Mouse (Mus musculus): ENCODE measurements at regions not wholly inside any gene's neighbourhood (a gene's known extent, or its start where the extent isn't known, plus 50 kb on each side); places are given as distances from the start of the nearest gene placed in this dataset.

DNA sequence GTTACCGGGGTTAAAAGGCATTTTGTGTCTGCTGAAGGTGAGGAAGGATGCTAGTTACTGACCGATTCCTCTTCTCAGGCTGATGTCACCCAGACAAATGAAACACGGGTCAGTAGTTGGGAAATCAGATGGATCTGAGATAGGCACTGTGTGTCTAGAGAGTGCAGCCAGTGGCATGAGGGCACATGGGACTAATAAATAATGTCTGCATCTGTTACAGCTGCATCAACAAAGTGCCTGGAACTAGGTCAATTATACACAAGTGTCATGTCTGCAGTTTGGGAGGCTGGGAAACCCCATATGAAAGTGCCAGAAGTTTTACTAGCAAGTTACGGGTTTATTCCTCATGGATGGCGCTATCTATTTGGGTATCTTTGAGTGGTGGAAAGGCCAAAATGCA is 68.8 kb downstream of the Cxcl12 start:
- no peak for ATAC-seq (replicated peaks; ENCODE audit: poor library complexity)

DNA sequence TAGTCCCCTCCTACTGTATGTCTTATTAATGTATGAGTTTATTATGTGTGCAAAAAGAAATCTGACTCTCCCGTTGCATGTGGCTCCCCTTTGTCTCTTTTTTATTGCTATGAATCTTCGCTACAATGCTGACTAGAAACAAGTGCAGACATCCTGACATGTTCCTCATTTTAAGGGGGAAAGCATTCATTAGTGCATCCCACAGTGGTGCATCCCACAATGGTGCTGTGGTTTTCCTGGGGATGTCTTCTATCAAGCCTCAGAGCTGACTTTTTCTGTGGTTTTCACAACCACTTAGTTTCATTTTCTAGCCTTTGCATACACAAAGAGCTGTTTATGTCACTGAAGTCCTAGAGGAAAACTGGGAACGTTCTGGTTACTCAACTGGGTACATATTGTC is 72.9 kb downstream of the Cxcl12 start:
- ATAC-seq (replicated peaks; ENCODE audit: poor library complexity) = peak; percentile 87

DNA sequence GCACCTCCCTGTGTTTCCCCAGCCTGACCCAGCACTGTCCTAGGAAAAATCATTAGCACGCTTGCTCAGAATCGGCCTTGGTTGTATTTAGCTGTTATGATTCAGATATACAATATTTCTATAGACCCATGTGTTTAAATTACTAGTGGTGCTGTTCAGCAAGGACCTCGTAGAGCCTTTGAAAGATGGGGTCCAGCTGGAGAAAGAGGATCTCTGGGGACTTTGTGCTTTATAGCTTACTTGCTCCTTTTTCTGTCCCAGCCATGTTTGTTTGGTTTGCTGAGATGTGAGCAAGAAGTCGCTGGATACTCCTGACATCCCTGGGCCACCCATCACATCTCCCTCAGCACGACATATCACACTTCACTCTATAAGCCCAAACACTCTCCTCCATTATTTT is 77.1 kb downstream of the Cxcl12 start:
- ATAC-seq (replicated peaks; ENCODE audit: poor library complexity) = no peak

DNA sequence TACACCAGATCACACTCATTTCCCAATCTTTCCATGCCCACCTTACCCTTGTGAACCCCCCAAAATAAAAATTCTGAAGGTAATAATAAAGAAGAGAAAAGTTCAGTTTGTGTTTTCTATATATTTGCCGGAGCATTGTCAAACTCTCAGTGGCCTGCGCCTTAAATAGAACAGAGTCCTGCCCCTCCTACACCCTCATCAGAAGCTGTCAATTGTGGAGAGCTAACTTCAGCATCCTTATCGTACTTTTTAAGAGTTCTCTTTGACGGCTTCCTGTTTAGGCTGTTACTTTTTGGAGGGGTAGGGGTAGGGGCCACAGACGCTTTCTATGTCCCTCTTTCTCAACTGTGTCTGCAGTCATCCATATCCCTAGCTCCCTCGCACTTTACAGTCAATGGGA is 77.5 kb downstream of the Cxcl12 start:
- no peak for ATAC-seq (replicated peaks; ENCODE audit: poor library complexity)

DNA sequence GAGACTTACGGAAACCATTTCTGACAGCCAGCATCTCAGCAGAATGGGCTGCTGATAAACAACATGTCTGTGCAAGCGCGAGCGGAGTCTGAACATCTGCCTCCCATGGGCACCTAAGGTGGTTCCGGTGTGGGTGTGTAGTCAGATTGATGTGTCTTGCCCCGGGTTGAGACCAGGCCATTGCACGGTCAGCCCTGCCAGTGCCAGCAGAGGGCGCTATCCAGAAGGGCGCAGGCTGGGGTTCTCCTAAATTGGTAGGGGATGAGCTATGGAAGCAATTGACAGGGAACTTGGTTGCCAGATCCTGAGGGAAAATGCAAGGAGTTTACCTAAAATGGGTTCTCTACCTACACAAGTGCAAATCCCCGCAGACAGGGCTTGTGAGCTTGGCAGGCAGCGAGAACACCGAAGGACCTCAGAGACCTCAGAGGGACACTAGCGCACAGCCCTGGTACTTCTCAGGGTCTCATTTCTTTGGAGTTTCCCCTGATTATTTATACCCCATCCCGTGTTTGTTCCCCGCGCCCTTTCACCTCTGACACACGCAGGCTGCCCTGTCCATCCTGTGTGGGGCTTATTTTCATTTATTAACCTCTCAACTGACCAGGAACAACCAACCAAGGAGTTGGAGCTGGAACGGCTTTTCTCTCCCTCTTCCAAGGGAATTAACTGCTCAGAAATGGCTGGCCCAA is 81.0 kb downstream of the Cxcl12 start:
- peak; percentile 71 for ATAC-seq (replicated peaks; ENCODE audit: poor library complexity)

DNA sequence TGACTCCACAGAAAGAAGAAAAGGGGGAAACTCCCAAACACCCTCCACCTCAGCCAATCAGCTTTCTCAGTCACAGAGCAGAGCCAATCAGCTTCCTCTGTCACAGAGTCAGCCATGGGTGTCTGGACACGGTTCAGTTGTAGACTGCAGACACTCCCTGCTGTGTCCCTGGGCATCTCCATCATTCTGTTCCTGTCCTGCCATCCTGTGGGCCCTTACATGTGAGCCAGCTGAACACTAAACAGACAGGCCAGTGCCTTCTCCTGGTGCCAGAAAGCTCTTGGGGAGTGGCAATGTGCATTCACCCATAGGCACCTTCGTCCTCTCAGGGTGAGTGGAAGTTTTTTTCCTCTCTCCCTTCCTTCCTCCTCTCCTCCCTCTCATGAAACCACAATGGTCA is 81.7 kb downstream of the Cxcl12 start:
- ATAC-seq (replicated peaks; ENCODE audit: poor library complexity) = no peak

DNA sequence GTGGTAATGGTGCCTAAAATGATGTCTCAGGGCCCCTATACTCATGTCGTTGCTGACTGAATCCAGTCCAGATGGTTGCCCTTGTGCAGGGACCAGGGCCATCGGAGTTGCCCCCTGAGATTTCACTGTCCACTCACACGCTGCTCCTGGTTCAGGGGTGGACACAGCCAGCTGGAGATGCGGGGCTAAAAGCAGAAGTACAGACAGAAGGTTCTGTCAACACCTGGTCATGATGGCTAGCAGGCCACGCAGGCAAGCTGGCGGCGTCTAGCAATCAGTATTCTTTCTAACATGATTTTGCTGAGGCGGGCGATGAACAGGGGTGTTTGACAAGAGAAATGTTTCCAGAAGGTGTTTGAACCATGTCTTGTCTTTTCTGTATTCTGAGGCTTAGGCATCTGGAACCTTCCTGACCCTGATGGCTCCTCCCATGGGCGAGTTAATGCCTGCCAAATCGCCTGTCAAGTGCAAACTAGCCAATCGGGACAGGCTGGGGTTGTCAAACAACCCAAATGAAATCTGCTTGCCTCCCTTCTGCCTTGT is 83.1 kb downstream of the Cxcl12 start:
- no peak for ATAC-seq (replicated peaks; ENCODE audit: poor library complexity)

DNA sequence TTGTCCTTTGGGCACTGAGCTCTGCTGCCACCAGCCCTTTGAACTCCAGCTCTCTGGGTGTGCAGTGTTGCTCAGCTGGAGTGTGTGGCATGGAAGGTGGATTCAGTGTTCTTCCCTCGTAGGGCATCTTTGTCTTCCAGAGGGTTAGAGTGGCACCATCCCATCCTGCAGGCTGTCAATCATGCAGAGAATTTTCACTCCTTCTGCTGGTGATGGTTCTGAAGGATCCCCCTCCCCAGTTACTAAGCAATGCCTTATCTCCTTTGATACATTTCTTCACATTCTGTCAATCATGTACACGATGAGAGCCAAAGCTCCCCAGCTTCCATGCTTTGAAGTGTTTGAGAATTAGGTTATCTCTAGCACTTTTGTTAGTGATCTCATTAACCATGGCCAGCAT is 84.0 kb downstream of the Cxcl12 start:
- ATAC-seq (replicated peaks; ENCODE audit: poor library complexity) = no peak

DNA sequence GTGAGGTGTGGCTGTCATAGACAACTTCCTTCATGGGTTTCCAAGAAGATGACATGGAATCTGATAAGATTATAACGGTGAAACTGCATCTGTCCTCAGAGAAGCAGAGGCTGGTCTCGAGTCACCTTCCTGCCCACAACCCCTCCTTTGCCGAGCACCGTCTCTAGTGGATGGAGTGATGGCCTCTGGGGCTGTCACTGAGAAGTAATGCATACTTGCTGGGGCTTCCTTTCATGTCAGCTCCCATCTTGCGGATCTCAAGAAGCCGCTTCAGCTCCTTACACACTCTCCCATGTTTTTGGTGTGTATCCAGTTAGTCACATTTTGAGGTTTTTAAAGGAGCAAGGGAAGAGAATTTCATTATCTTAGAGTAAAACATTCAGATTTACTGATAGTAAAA is 84.7 kb downstream of the Cxcl12 start:
- ATAC-seq (replicated peaks; ENCODE audit: poor library complexity) = no peak

DNA sequence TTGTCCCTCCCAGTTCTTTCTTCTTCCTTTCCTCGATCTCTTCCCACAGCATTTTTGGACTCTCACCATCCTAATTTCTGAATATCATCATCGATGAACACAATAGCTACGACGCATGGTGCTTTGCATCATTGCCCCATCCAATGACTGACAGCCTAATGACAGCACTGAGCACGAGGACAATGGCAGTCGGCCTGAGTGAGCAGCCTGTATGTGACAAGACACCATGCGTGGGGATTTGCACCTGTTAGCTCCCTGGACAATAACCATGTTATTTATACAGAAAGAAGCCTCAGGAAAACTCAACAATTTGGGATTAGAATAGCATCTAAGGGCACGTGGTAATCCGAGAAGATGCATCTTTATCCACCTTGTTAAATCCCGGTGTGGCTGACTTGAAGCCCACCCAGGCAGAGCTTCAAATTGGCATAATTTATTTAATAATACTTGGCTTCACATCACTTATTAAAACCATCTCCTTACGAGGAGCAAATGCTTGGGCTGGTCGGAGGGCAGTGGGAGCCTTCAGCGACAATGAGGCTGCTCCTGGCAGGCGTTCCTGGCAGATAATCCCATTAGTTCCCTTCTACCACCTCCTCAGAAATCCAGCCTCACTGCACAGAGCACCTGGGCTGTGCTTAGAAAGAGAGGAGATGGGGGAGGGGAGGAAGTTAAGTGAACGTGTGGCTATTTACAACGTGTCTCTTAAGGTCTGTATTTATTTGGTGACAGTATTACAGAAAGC is 85.4 kb downstream of the Cxcl12 start:
- ATAC-seq (replicated peaks; ENCODE audit: poor library complexity) = no peak

DNA sequence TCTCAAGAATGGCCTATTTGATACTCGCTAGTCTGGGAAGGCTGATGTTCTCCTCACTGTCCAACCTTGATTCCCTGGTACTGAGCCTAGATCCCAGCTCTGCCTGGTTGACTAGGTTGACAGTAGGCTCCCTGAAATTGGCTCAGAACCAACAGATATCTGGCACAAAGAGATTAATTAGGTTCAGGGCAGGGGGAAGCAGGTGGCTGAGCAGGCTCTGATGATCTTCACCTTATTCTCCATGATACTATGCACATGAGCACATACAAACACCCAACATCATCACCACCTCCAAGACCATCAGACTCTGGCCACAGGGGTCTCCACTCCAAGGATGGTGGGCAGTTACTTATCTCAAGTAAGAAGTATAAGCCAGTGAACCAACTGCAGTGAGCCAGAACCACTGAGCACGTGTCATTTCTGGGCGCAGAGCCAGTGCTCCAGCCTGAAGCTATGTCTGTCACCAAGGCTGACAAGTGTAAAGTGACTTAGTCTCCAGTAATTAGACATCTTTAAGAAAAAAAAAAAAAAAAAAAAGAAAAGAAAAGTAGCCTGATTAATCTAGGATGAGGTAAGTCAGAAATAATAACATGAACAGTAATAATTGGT is 86.4 kb downstream of the Cxcl12 start:
- peak; percentile 42; the same call in 1 of the 2 replicates for ATAC-seq (replicated peaks; ENCODE audit: poor library complexity)

DNA sequence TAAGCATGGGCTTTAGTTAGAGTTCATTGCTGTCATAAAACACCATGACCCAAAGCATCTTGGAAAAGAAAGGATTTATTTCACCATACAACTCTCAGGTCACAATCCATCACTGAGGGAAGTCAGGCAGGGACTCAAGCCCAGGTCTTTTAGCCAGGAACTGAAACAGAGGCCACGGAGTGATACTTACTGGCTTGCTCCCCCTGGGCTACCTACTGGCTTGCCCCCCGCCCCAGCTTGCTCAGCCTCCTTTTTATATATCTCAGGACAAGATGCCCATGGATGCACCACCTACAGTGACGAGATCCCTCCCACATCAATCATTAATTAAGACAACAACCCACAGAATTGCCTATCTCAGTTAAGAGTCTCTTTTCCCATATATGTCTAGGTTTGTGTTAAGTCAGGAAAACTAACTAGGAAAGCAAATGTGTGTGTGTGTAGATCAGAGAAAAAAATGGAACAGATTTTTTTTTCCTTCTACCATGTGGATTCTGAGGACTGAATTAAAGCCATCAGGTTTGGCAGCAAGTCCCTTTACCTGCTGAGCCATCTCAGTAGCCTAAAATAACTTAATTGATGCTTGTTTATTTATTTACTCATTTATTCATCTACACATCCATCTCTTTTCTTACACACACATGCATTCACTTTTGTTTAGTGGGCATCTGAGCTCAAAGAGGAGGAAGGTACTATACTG is 87.2 kb downstream of the Cxcl12 start:
- ATAC-seq (replicated peaks; ENCODE audit: poor library complexity) = no peak

DNA sequence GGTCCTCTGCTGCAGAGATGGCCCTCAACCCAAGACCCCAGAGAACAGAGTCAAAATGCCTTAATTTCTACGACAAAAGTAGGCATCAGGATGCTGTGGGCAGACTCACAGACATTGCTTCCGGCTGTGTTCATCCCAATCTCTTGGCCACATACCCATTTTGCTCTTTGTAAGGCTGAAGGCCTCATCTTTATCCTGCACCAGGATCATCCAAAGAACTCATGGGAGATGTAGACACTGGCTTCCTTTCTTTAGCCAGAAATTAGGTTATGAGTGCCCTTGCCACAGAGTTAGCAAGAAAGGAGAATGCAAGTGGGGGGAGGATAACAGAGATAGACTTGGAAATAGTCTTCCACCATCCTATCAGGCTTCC is 87.8 kb downstream of the Cxcl12 start:
- ATAC-seq (replicated peaks; ENCODE audit: poor library complexity) = no peak

DNA sequence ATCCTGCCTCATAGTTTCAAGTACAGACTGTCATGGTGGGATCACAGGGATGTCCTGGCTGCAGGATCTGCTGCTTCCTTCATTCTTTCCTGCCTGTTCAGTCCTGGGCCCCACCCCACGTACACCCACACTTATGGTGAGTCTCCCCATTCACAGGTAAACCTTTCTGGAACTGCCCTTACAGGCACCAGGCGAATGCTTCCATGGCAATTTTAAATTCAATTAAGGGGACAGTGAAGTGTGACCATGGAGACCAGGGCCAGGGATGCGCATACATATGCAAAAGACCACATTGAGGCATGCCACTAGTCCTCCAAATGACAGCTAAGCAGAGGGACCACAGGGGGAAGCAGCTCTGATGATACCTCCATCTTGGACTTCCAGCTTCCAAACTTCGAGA is 89.3 kb downstream of the Cxcl12 start:
- no peak for ATAC-seq (replicated peaks; ENCODE audit: poor library complexity)

DNA sequence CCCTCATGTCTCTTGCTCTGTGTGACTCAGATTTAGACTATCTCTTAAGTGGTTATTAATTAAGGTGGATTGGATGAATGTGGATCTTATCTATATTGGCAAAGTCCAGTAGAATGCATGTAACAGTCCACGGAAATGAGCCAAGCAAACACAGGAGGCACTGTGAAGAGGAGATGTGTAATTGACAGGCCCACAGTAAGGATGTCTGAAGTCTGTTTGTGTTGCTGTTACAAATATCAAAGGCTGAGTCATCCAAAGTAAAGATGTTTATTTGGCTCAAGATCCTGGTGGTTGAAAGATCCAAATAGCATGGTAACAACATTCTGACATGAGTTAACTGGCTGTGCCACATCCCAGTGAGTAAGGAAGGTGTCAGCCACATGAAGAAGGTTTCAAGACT is 99.6 kb downstream of the Cxcl12 start:
- ATAC-seq (replicated peaks; ENCODE audit: poor library complexity) = no peak

DNA sequence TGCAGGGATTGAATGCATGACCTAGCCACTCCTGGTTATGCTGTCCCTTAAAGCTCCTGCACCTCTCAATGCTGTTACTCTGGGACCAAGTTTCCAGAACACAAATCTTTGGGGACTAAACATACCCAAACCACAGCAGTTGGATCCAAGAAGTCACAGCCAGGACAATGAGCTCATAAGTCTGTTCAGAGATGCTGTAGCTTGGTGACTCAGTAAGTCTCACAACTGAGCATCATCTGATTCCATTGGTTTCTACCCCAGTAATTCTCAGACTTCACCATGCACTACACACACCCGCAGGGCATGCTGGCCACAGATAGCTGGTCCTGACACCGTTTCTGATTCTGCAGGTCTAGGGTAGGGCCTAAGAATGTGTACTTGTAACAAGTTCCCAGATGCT is 100.0 kb downstream of the Cxcl12 start:
- no peak for ATAC-seq (replicated peaks; ENCODE audit: poor library complexity)

DNA sequence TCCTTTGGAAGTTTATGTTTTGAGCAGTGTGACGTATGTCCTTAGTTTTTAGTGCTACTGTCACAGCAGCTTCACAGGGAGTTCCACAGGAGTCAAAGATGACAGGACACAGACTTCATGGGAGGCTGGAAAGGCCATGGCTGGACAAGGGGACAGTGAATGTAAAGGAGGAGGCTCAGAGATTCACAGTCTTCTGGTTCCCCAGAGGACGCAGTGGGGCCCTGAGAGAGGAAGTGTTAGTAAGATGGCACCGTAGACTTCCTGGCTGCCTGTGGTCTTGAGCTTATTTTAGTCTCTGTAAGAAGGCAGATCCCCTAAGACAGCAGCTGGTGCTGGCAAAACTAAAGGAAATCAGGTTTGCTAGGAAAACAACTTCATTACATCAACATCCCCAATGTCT is 101.9 kb downstream of the Cxcl12 start:
- ATAC-seq (replicated peaks; ENCODE audit: poor library complexity) = 0 out of 2 replicates have a peak, but pooled peaks have one; percentile 34

DNA sequence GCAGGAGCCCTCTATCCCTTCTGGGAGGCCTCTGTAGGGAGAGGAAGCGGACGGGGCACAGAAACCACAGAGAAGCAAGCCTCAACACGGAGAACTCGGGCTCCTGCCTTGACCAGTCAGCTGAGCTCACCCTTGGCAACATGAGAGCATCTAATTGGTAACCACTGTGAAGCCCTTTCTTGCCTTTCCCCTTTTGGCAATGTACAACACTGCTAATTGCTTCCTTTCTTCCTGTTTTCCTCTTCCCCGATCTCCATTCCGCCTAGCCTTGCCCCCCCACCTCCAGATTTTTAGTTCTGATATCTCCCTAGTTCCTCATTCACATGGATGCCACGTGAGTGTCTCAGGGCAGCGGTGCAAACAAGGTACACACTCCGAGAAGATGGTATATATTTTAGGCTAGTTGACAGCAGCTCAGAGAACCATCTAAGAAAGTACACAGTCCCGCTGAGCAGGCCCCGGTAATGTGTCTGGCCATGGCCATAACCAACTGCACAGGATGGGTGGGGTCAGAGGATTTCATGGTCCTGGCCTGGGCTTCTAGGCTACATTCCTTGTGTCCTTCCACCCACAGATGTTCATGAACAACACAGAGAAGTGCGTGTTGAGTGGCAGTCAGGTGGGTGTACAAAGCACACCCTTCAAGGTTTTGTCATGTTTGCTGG is 103.4 kb downstream of the Cxcl12 start:
- peak; percentile 77 for ATAC-seq (replicated peaks; ENCODE audit: poor library complexity)

DNA sequence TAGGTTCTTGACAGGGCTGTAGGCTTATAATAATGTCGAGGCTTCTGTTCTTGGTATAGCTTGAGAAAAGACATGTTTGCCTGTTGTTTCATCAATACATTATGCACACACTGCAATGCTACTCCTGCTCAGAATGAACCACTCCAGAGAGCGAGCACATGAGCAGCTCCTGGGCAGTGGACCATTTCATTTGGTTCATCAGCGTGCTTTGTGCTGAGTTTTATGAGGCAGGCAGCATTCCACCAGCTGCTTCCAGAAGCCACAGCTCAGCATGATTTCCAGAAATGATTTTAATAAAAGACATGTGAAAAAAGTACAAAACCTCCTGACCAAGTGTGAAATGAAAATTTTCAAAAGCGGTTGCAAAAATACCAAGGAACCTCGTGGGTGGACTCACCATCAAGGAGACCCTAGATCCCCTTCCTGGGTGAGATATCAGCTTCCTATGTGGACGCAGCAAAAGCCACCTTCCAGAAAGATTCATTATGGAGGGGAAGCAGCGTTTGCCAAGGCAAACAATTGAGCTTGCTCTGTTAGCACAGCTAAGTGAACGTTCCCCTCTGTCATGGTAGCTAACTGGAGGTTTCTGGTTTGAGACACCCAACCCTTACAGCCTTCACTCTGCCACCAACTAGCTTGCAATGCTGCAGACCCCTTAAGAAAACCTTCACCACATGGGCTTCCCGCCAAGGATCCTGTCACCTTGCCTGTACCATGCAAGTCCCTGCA is 104.1 kb downstream of the Cxcl12 start:
- ATAC-seq (replicated peaks; ENCODE audit: poor library complexity) = no peak

DNA sequence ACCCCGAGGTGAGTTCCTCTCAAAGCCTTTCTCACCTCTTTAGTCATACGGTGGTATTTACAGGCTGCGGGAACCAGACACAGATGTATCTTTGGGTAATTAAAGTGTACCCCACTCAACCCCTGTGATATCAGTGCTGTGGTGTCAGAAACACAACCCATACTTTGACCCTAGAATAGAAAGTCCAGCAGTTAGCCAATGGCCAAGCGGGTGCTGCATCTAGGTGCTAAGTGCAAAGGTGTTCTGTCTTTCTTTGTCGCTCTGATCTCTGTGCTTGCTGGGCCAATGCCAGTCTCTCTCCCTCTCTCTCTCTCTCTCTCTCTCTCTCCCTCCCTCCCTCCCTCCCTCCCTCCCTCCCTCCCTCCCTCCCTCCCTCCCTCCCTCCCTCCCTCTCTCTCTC is 107.6 kb downstream of the Cxcl12 start:
- no peak for ATAC-seq (replicated peaks; ENCODE audit: poor library complexity)

All from megakaryocyte progenitor cell, adult 5-6 weeks (primary cell).